Mouse (Mus musculus): ENCODE data around the gene Dnaic1. TPM values are rescaled to one million over a fixed set of nuclear protein-coding genes. Genes with fewer than 3 reads are reported as not detected.

Dnaic1 gene
- polyA plus RNA-seq, 1 experiment from 2014 or later, result 8.9 TPM

- no peaks in the 10 kb centered on the region for H3K4me1 ChIP-seq (ENCODE audit: insufficient read depth, low read depth, low read length)
- H3K27me3 ChIP-seq (replicated peaks; ENCODE audit: insufficient read depth, low read length), result no peaks in the 10 kb centered on the region
- no peak overlapping the region for H3K4me2 ChIP-seq (replicated peaks; ENCODE audit: low read depth, low read length)
- DNase-seq (ENCODE audit: low spot score), result no peak
- H3K36me3 ChIP-seq (ENCODE audit: insufficient read depth, low read length), result no peaks in the 10 kb centered on the region
- H3K9me3 ChIP-seq (ENCODE audit: low read length), result no peaks in the 10 kb centered on the region
- no peak overlapping the region for H3K9ac ChIP-seq (replicated peaks; ENCODE audit: low read depth)
- ATAC-seq, result no peak
- TF ChIP-seq CTCF (IDR thresholded peaks at IDR 0.05) (no peak), EP300 (IDR thresholded peaks at IDR 0.05) (no peak)
- WGBS, result 75% methylated on average over 7 of the region's 7 CpGs
- no peak overlapping the region for H3K4me3 ChIP-seq (ENCODE audit: low read depth, low read length)
- no peak overlapping the region for H3K27ac ChIP-seq (ENCODE audit: low read length)
Measured at GRCm38 (mm10) chr4:41583353-41583752, 13.8 kb downstream of the Dnaic1 start.

- WGBS, result 46% methylated on average over 4 of the region's 4 CpGs
- Histone ChIP-seq H3K9ac (replicated peaks; ENCODE audit: low read depth) (no peak overlapping the region), H3K27ac (ENCODE audit: low read length) (no peak overlapping the region), H3K4me2 (replicated peaks; ENCODE audit: low read depth, low read length) (no peak overlapping the region), H3K4me1 (ENCODE audit: insufficient read depth, low read depth, low read length) (no peaks in the 10 kb centered on the region), H3K36me3 (ENCODE audit: insufficient read depth, low read length) (no peaks in the 10 kb centered on the region), H3K27me3 (replicated peaks; ENCODE audit: insufficient read depth, low read length) (no peaks in the 10 kb centered on the region), H3K4me3 (ENCODE audit: low read depth, low read length) (no peak overlapping the region), H3K9me3 (ENCODE audit: low read length) (no peaks in the 10 kb centered on the region)
- ATAC-seq (no peak), DNase-seq (ENCODE audit: low spot score) (no peak)
- TF ChIP-seq EP300 (IDR thresholded peaks at IDR 0.05), result no peak
- no peak for TF ChIP-seq CTCF (IDR thresholded peaks at IDR 0.05)
Measured at GRCm38 (mm10) chr4:41602818-41603217, 33.2 kb downstream of the Dnaic1 start.

GRCm38 (mm10) chr4:41604476-41605396 is 35.2 kb downstream of the Dnaic1 start:
- no peaks in the 10 kb centered on the region for H3K9me3 ChIP-seq (ENCODE audit: low read length)
- WGBS, result 47% methylated on average over 8 of the region's 8 CpGs
- no peak overlapping the region for H3K4me2 ChIP-seq (replicated peaks; ENCODE audit: low read depth, low read length)
- no peaks in the 10 kb centered on the region for H3K36me3 ChIP-seq (ENCODE audit: insufficient read depth, low read length)
- no peak overlapping the region for H3K9ac ChIP-seq (replicated peaks; ENCODE audit: low read depth)
- TF ChIP-seq CTCF (IDR thresholded peaks at IDR 0.05) (peak; percentile 60), EP300 (IDR thresholded peaks at IDR 0.05) (no peak)
- no peak overlapping the region for H3K27ac ChIP-seq (ENCODE audit: low read length)
- ATAC-seq, result no peak
- DNase-seq (ENCODE audit: low spot score), result no peak
- no peak overlapping the region for H3K4me3 ChIP-seq (ENCODE audit: low read depth, low read length)
- H3K27me3 ChIP-seq (replicated peaks; ENCODE audit: insufficient read depth, low read length), result no peaks in the 10 kb centered on the region
- no peaks in the 10 kb centered on the region for H3K4me1 ChIP-seq (ENCODE audit: insufficient read depth, low read depth, low read length)

- Histone ChIP-seq H3K9ac (replicated peaks; ENCODE audit: low read depth) (no peak overlapping the region), H3K27me3 (replicated peaks; ENCODE audit: insufficient read depth, low read length) (no peaks in the 10 kb centered on the region), H3K4me2 (replicated peaks; ENCODE audit: low read depth, low read length) (no peak overlapping the region), H3K4me1 (ENCODE audit: insufficient read depth, low read depth, low read length) (no peaks in the 10 kb centered on the region), H3K9me3 (ENCODE audit: low read length) (no peaks in the 10 kb centered on the region), H3K4me3 (ENCODE audit: low read depth, low read length) (no peak overlapping the region), H3K36me3 (ENCODE audit: insufficient read depth, low read length) (no peaks in the 10 kb centered on the region), H3K27ac (ENCODE audit: low read length) (no peak overlapping the region)
- 36% methylated on average over 4 of the region's 4 CpGs for WGBS
- DNase-seq (ENCODE audit: low spot score) (peak; percentile 85), ATAC-seq (peak; percentile 57)
- TF ChIP-seq EP300 (IDR thresholded peaks at IDR 0.05), result no peak
- no peak for TF ChIP-seq CTCF (IDR thresholded peaks at IDR 0.05)
Measured at GRCm38 (mm10) chr4:41606784-41607183, 37.2 kb downstream of the Dnaic1 start.

- Histone ChIP-seq H3K9ac (replicated peaks; ENCODE audit: low read depth) (no peak overlapping the region), H3K36me3 (ENCODE audit: insufficient read depth, low read length) (no peaks in the 10 kb centered on the region), H3K27me3 (replicated peaks; ENCODE audit: insufficient read depth, low read length) (no peaks in the 10 kb centered on the region), H3K4me3 (ENCODE audit: low read depth, low read length) (no peak overlapping the region), H3K9me3 (ENCODE audit: low read length) (no peaks in the 10 kb centered on the region), H3K4me1 (ENCODE audit: insufficient read depth, low read depth, low read length) (no peaks in the 10 kb centered on the region), H3K27ac (ENCODE audit: low read length) (no peak overlapping the region), H3K4me2 (replicated peaks; ENCODE audit: low read depth, low read length) (no peak overlapping the region)
- DNase-seq (ENCODE audit: low spot score), result no peak
- 71% methylated on average over 10 of the region's 10 CpGs for WGBS
- no peak for TF ChIP-seq EP300 (IDR thresholded peaks at IDR 0.05)
- TF ChIP-seq CTCF (IDR thresholded peaks at IDR 0.05), result peak; percentile 43
- no peak for ATAC-seq
Measured at GRCm38 (mm10) chr4:41609681-41610593, 40.4 kb downstream of the Dnaic1 start.

- Histone ChIP-seq H3K4me3 (ENCODE audit: low read depth, low read length) (no peak overlapping the region), H3K27me3 (replicated peaks; ENCODE audit: insufficient read depth, low read length) (no peaks in the 10 kb centered on the region), H3K4me1 (ENCODE audit: insufficient read depth, low read depth, low read length) (no peaks in the 10 kb centered on the region), H3K4me2 (replicated peaks; ENCODE audit: low read depth, low read length) (no peak overlapping the region), H3K9ac (replicated peaks; ENCODE audit: low read depth) (no peak overlapping the region), H3K36me3 (ENCODE audit: insufficient read depth, low read length) (no peaks in the 10 kb centered on the region), H3K9me3 (ENCODE audit: low read length) (no peaks in the 10 kb centered on the region), H3K27ac (ENCODE audit: low read length) (no peak overlapping the region)
- 28% methylated on average over 6 of the region's 6 CpGs for WGBS
- DNase-seq (ENCODE audit: low spot score) (no peak), ATAC-seq (peak; percentile 17; the same call in 1 of the 2 replicates)
- no peak for TF ChIP-seq CTCF (IDR thresholded peaks at IDR 0.05)
- TF ChIP-seq EP300 (IDR thresholded peaks at IDR 0.05), result 0 out of 2 replicates have a peak, but pooled peaks have one; percentile 9
Measured at GRCm38 (mm10) chr4:41610594-41610980, 41.0 kb downstream of the Dnaic1 start.
